Mouse (Mus musculus) G1E-ER4 (cell line): Measurements from ENCODE around the gene Gm36210. TPM values are rescaled to one million over a fixed set of nuclear protein-coding genes. Genes with fewer than 3 reads are reported as not detected.

Source experiments
- GATA1 ChIP-seq: IDR thresholded peaks from one replicate; pipeline ENCODE4 v1.8.0; 2012; ENCODE audit warnings: low read length, inconsistent platforms
- polyA plus RNA-seq: library from polyadenylated mRNA; stranded (reverse); fragments of >175 nt; gene quantifications from 2 replicates; pipeline ENCODE4 v1.2.3, GENCODE M21; 2012

Gene Gm36210
- polyA plus RNA-seq, 1 experiment, result not detected

DNA sequence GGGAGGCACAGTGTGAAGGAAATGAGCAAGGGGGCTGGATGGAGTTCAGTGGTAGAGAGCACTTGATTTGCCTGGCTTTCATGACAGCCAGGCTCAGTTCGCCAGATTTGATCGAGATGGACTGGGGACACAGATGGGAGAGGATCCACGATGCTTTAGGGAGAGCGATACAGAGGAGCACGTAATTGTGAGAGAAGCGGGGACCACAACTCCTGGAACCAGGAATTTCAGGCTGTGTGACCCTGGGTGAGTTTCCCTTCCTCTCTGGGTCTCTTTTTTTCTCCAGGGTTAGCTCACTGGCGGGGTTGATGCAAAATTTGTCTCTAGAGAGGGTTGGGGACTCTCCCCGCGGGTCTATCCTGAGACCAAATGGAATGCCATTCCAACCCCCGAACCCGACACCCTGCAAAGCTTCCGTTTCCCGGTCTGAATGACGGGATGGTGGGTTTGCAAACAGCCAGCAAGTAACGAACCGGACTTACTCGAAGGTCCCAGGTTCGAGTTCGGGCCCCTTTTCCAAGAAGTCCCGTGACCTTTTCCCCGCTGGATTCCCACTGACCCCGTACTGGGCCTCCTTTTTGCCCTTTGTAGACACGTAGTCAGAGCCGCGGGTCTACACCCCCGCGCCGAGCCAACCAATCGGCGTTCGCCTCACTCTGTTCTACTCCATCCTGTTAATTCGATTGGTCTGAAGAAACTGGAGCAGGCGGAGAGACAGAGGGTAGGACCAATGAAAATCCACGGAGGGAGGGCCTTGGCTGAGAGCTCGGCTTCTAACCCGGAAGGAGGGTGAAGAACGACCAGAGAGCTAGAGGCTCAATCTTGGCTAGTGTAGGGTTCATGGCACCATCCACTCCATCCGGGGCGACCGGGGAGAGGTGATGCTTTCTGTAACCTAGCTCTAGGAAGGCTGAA is 40.5 kb downstream of the Gm36210 start:
- no peak for TF ChIP-seq GATA1

DNA sequence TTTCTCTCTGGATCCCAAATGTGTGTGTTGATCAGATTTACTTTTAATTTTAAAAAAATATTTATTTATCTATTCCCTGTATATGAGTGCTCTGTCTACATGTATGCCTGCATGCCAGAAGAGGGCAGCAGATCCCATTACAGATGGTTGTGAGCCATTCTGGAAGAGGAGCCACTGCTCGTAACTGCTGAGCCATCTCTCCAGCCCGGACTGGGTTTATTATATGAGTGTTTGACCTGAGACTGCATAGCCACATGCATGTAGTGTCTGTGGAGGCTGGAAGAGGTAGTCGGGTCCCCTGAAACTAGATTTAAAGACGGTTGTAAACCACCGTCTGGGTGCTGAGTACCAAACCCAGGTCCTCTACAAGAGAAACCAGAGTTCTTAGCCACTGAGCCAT is 41.2 kb downstream of the Gm36210 start:
- TF ChIP-seq GATA1, result no peak

GRCm38 (mm10) chr7:4864130-4864845 is 42.0 kb downstream of the Gm36210 start:
- no peak for TF ChIP-seq GATA1

DNA sequence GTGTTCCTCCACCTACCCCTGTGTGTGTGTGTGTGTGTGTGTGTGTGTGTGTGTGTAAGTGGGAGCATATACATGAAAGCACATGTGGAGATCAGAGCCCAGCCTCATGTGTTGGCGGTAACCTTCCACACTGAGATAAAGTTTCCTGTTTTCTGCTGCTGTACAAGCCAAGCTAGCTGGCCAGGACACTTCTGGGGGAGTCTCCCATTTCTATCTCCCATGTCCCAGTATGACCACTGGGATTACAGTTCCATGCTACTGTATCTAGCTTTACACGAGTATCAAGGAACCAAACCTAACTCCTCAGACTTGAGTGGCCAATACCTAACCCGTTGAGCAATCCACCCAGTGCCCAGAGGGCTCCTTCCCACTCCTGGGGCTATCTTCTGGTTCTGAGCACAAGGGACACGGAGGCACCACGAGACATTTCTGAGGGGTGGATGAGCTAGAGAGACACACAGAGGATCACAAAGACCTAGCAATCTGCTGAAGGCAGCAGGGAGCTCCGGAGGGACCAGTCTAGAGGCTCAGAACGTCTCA is 42.7 kb downstream of the Gm36210 start:
- no peak for TF ChIP-seq GATA1

DNA sequence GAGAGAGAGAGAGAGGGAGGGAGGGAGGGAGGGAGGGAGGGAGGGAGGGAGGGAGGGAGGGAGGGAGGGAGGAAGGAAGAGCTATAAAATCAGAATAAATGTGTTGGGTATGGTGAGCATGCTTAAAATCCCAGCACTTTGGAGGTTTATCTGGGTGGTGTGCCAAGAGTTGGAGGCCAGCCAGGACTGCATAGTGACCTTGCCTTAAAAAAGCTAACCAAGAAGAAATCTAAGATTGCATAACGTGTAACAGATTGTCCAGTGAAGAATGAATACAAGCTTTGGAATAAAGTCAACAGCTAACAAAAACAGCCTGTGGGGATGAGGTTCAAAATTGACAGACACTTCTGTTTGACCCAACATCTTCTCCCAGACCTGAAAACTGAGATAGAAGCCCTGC is 43.3 kb downstream of the Gm36210 start:
- TF ChIP-seq GATA1, result no peak

DNA sequence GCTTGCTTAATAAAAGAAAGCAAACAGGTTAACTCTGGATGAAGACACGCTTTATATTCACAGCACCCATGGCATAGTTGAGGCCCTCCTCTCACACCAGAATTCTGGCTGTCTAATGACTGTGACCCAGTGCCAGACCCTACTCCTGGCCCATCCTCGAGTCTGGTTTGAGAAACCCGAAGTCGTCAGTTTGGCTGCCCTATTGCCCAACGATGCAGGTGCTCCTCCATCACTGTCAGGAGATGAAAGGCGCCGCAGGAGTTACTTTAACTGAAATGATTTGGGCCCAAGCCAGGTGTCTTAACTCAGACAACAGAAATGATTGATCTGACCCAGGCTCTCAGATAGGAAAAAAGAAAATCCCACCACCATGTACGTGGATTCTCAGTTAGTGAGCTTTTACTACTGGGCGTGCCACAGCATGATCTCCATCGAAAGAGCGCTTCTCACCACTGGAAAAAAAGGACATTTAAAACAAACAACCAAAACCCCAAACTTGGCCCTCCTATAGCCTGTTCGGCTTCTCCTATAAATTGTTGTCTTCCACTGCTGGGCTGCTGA is 46.8 kb downstream of the Gm36210 start:
- TF ChIP-seq GATA1, result no peak

DNA sequence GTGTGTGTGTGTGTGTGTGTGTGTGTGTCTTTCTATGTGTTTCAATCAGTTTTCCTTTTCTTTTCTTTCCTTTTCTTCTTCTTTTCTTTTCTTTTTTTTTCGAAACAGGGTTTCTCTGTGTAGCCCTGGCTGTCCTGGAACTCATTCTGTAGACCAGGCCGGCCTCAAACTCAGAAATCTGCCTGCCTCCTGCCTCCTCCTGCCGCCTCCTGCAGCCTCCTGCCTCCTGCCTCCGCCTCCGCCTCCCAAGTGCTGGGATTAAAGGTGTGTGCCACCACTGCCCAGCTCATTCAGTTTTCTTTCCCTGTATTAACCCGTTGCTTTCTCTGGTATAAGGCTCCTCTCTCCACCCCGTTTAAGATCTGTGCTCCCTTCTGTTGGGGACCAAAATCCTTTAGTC is 49.0 kb downstream of the Gm36210 start:
- TF ChIP-seq GATA1, result no peak

DNA sequence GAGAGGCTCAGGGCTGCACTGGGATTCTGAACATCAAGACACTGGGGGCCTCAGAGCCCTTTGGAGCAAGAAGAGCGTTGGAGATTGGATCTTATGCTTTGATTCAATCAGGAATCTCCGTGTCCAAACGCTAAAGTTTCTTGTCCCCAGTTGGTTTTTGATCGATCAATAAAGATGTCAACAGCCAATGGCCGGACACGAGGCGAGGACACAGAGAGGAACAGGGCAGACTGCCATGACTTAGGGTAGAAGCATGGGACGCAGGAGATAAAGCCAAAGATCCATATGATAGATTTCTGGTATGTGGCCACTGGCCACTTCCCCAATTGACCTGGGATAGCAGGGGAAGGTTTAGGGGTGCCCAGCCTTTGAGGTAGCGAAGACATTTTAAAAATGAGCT is 49.8 kb downstream of the Gm36210 start:
- TF ChIP-seq GATA1, result no peak

DNA sequence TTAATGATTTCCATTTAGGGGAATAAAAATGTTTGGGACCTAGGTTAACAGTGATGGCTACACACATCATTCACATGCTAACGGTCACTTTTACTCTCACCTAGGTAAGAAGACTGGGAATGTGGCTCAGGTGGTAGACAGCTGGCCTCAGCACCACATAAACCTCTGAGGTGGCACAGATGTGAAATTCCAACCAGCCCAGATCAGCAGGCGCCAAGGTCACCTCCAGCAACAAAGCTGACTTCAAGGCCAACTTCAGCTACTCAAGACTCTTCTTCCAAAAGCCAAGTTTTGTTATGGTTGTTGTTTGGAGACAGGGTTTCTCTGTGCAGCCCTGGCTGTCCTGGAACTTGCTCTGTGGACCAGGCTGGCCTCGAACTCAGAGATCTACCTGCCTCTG is 52.7 kb downstream of the Gm36210 start:
- TF ChIP-seq GATA1, result no peak

DNA sequence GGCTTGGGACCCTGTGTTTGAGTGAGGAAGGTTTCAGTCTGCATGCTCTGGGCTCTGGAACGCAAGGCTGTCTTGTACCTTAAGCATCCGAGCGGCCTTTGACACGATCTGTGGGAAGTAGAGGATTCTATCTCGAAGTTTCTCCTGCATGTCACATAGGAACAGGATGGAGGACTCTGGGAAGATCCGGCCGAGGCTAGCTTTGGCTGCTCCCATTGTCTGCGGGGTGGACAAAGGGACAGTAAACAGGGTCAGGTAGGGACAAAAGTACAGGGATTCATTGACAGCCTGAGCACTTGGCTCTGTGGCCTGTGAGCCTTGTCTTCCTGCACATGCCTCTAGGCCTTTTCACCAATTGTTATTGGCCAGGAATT is 55.0 kb downstream of the Gm36210 start:
- no peak for TF ChIP-seq GATA1

GRCm38 (mm10) chr7:4850621-4851314 is 55.5 kb downstream of the Gm36210 start:
- no peak for TF ChIP-seq GATA1

- TF ChIP-seq GATA1, result no peak
Observed at GRCm38 (mm10) chr7:4849372-4849771, 56.9 kb downstream of the Gm36210 start.

Other genes with a start within 250 kb of the Gm36210 start
- gene Ppp6r1, start 247.5 kb downstream of the Gm36210 start, polyA plus RNA-seq, result 272 and 281 TPM in 2 replicates
- 234 and 302 TPM in 2 replicates for gene Hspbp1, start 221.4 kb downstream of the Gm36210 start, polyA plus RNA-seq
- gene Brsk1, start 215.9 kb downstream of the Gm36210 start, polyA plus RNA-seq, result not detected in 2 replicates
- 0.04 TPM in 1 of 2 replicates, not detected in the other for gene Tmem150b, start 181.3 kb downstream of the Gm36210 start, polyA plus RNA-seq
- gene Kmt5c, start 166.4 kb downstream of the Gm36210 start, polyA plus RNA-seq, result 474 and 610 TPM in 2 replicates
- 125 and 159 TPM in 2 replicates for gene Cox6b2, start 153.4 kb downstream of the Gm36210 start, polyA plus RNA-seq
- gene Fam71e2, start 135.2 kb downstream of the Gm36210 start, polyA plus RNA-seq, result not detected in 2 replicates
- 0.51 and 0.60 TPM in 2 replicates for gene Il11, start 123.7 kb downstream of the Gm36210 start, polyA plus RNA-seq
- gene Tmem190, start 123.6 kb downstream of the Gm36210 start, polyA plus RNA-seq, result 0.12 TPM in 1 of 2 replicates, not detected in the other
- gene Tmem238, start 116.9 kb downstream of the Gm36210 start, polyA plus RNA-seq, result 128 and 187 TPM in 2 replicates
- gene Rpl28, start 113.6 kb downstream of the Gm36210 start, polyA plus RNA-seq, result 12,006 and 12,218 TPM in 2 replicates
- gene Ube2s, start 93.9 kb downstream of the Gm36210 start, polyA plus RNA-seq, result 434 and 528 TPM in 2 replicates
- not detected in 2 replicates for gene Shisa7, start 61.8 kb downstream of the Gm36210 start, polyA plus RNA-seq
- 11.3 and 13.0 TPM in 2 replicates for gene Isoc2b, start 36.3 kb downstream of the Gm36210 start, polyA plus RNA-seq
- 10.8 and 31.1 TPM in 2 replicates for gene Isoc2a, start 29.4 kb downstream of the Gm36210 start, polyA plus RNA-seq
- gene Zfp628, start 8.7 kb upstream of the Gm36210 start, polyA plus RNA-seq, result 57.2 and 60.0 TPM in 2 replicates
- gene Nat14, start 15.5 kb upstream of the Gm36210 start, polyA plus RNA-seq, result 1.8 TPM in 2 replicates
- gene Ssc5d, start 19.3 kb upstream of the Gm36210 start, polyA plus RNA-seq, result 0.05 TPM in 2 replicates
- not detected in 2 replicates for gene Sbk2, start 57.9 kb upstream of the Gm36210 start, polyA plus RNA-seq
- gene Sbk3, start 64.7 kb upstream of the Gm36210 start, polyA plus RNA-seq, result not detected in 2 replicates
- gene Zfp579, start 89.6 kb upstream of the Gm36210 start, polyA plus RNA-seq, result 0.04 and 0.05 TPM in 2 replicates
- 56.5 and 78.4 TPM in 2 replicates for gene Zfp524, start 107.9 kb upstream of the Gm36210 start, polyA plus RNA-seq
- 91.3 and 107 TPM in 2 replicates for gene Fiz1, start 108.2 kb upstream of the Gm36210 start, polyA plus RNA-seq
- 15.3 TPM in 1 of 2 replicates, not detected in the other for gene Gm44973, start 109.0 kb upstream of the Gm36210 start, polyA plus RNA-seq
- gene Zfp865, start 113.9 kb upstream of the Gm36210 start, polyA plus RNA-seq, result 146 and 194 TPM in 2 replicates
- 0.64 and 0.82 TPM in 2 replicates for gene Ccdc106, start 114.0 kb upstream of the Gm36210 start, polyA plus RNA-seq
- gene 4632433K11Rik, start 127.6 kb upstream of the Gm36210 start, polyA plus RNA-seq, result not detected in 2 replicates
- gene Zfp784, start 131.9 kb upstream of the Gm36210 start, polyA plus RNA-seq, result 2.9 and 3.1 TPM in 2 replicates
- gene Zfp580, start 145.0 kb upstream of the Gm36210 start, polyA plus RNA-seq, result 0.73 and 0.90 TPM in 2 replicates
- gene U2af2, start 155.6 kb upstream of the Gm36210 start, polyA plus RNA-seq, result 496 and 534 TPM in 2 replicates
- gene Epn1, start 173.7 kb upstream of the Gm36210 start, polyA plus RNA-seq, result 1,467 and 1,596 TPM in 2 replicates
- not detected in 2 replicates for gene Rfpl4, start 210.4 kb upstream of the Gm36210 start, polyA plus RNA-seq
- gene Rasl2-9, start 219.4 kb upstream of the Gm36210 start, polyA plus RNA-seq, result 0.44 and 0.48 TPM in 2 replicates
- gene Vmn1r55, start 243.2 kb upstream of the Gm36210 start, polyA plus RNA-seq, result not detected in 2 replicates